Comparison of ENCODE assay signal across 17 mouse cellular contexts in the genomic region with DNA sequence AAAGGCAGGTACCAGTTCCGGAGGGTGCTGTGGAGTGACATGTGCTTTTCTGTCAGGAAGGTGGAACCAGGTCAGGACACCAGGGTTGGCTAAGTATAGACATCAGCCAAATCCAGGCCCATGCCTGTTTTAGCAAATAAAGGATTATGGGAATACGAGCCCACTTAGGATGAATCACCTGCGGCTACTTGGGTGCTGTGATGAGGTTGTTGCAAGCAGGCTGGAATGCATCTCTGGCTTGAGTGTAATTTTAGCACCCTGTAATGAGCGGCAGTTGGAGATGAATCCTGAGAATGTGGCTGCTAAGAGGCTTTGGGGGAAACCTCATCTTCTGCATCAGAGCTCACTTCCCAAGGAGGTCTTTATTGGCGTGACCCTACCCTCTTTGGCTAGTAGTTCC.
"Had no signal": no experiment of that assay in that cellular context is flagged by ENCODE, and none has a peak within 500 bp of the region (broad histone marks: within the 10 kb centered on the region; RNA-seq: fewer than 3 reads in every experiment).

No protein-coding gene starts in this region.

- H3K27ac ChIP-seq: limb, embryonic 10.5 days; limb, embryonic 13.5 days; liver, embryonic 12.5 days; liver, embryonic 15.5 days had no signal

- H3K4me1 ChIP-seq: limb, embryonic 10.5 days; limb, embryonic 13.5 days; liver, embryonic 12.5 days; liver, embryonic 15.5 days had no signal

- H3K4me3 ChIP-seq: limb, embryonic 10.5 days; limb, embryonic 13.5 days; liver, embryonic 12.5 days; liver, embryonic 15.5 days had no signal

- DNase-seq: kidney, adult 18-20 months; kidney, adult 9 months; kidney, postnatal 14 days; kidney, postnatal 4 days; layer of hippocampus, adult 9-11 months; layer of hippocampus, postnatal 36 days; liver; lung, adult 18-20 months; lung, postnatal 14 days; lung, postnatal 4 days; midbrain, embryonic 14.5 days; thymus, adult 18-20 months; thymus, postnatal 4 days had no signal
